Mouse (Mus musculus): ENCODE data around the gene Btbd35f25.
"Not testable (repeated sequence)": the region's sequence is repeated elsewhere in the genome, so short reads cannot be mapped to it uniquely, and the experiment has no call there.

Gene Btbd35f25

DNA sequence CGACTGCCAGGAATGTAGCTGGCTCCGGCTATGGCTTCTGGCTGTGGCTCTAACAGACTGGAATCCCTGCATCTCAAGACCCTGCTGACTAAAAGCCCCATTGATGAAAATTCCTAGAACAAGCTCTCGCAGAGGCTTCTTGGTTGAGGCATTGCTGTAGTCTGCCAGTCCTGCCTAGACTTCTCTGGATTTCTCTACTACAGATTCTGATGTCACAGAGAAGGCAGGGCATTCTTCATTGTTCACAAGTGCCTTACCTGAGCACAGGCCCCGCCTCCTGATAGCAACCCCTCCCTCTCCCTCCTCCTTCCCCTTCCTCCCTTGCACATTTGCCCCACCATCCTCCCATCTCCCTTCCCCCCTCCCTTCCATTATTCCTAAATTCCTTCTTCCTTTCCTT is at the start of gene Btbd35f25:
Gene Btbd35f25, minus strand, starts transcription at position 101 of the 400 bp plus-strand sequence.
- DNase-seq (ENCODE audit: low spot score in 2 of 2), result not testable (repeated sequence)

DNA sequence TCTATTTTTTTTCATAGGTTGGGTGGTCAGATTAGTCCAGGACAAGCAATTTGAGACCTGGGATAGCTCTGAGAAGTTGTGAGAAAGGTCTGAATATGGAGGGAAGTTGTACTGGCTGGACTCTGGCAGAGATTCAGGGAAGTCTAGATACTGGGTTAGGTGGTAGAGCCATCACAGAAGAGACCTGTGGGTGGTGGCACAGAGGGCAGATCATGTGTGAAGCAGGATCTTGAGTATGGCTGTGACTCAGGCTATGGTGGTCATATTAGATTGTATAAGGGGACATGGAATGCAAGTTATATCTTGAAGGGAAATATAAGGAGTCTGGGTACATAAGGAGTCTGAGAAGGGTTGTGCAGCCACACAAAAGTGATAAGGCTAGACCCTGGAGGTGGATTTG is 49.3 kb upstream of the Btbd35f25 start:
- DNase-seq (ENCODE audit: low spot score in 2 of 2), result no peak

- no peak for DNase-seq (ENCODE audit: low spot score in 2 of 2)
These were observed 47.0 kb upstream of the Btbd35f25 start for GRCm38 (mm10) chrX:31764001-31764400.

DNA sequence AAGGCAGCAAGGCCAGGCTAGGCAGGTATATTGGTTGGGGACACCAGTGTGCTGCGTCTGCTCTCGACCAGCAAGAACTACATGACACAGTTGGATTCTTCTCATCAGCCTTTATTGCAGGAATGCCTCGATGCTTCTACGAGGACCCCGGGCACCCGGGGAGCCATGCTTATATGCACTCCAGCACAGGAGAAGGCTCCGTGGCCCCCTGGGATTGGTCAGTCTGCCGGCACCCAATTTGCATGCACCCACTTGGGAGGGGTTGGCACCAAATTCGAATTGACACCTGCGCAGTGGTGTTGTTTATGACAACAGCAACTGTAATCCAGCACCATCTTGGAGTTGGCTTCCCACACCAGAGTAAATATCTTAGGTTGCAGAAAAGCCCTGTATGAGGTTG is 28.1 kb upstream of the Btbd35f25 start:
- no peak for DNase-seq (ENCODE audit: low spot score in 2 of 2)

- no peak for DNase-seq (ENCODE audit: low spot score in 2 of 2)
These were observed 20.0 kb upstream of the Btbd35f25 start for GRCm38 (mm10) chrX:31736958-31737357.
